Mouse (Mus musculus): ENCODE results near the gene Exd2. TPM values are rescaled to one million over a fixed set of nuclear protein-coding genes. Genes with fewer than 3 reads are reported as not detected.
"Not testable (repeated sequence)": the region's sequence is repeated elsewhere in the genome, so short reads cannot be mapped to it uniquely, and the experiment has no call there.

The Exd2 gene
- polyA plus RNA-seq, 1 experiment from 2014 or later = 30.1 TPM

DNA sequence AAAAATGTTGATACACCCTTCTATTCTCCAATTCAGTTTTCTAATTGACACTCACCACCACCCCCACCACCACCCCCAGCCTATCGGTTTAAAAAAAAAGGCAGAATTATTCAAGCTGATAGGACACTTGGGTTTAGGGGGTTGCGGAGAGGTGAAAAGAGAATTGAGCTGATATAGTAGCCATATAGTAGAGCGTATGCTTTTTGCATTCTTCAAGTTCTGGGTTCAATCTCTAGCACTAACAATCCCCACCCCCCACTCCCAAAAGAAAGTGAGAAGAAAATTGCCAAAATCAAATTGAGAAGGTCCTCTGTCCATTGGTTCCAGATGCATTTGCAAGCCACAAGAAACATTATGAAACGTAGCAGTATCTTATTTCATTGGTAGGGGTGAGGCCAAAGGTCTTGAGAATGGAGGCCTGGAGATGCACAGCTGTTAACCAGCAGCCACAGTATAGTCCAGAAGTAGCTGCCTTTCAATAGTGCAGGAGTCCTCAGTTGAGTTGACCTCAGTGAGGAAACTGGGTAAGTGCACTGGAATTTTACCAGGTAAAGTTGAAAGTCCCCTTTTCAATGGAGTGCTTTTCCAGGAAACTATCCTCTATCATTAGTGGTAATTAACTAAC, 25.7 kb upstream of the Exd2 start:
- peak overlapping the region; percentile 93 for H3K9ac ChIP-seq (ENCODE audit: low read length)
- H3K36me3 ChIP-seq (ENCODE audit: control insufficient read depth, insufficient read depth, low read length) = no peaks in the 10 kb centered on the region
- no peaks in the 10 kb centered on the region for H3K27me3 ChIP-seq (ENCODE audit: control insufficient read depth, insufficient read depth, low read length)
- H3K9me3 ChIP-seq (ENCODE audit: control insufficient read depth, low read length) = no peaks in the 10 kb centered on the region
- WGBS = 27% methylated on average over 4 of the region's 4 CpGs
- peak overlapping the region; percentile 82 for H3K4me2 ChIP-seq (ENCODE audit: low read depth, severe bottlenecking)
- peaks cover 6% of the 10 kb centered on the region; the same call in 1 of the 2 replicates for H3K4me1 ChIP-seq (ENCODE audit: control insufficient read depth, insufficient read depth, low read length)
- DNase-seq (ENCODE audit: low spot score) (peak; percentile 27), ATAC-seq (ENCODE audit: insufficient number of reproducible peaks, low FRiP score, low TSS enrichment, low read depth) (no peak)
- H3K4me3 ChIP-seq (ENCODE audit: low read depth, low read length) = peak overlapping the region; percentile 85
- H3K27ac ChIP-seq (replicated peaks; ENCODE audit: low read depth, low read length) = peak overlapping the region; percentile 92

DNA sequence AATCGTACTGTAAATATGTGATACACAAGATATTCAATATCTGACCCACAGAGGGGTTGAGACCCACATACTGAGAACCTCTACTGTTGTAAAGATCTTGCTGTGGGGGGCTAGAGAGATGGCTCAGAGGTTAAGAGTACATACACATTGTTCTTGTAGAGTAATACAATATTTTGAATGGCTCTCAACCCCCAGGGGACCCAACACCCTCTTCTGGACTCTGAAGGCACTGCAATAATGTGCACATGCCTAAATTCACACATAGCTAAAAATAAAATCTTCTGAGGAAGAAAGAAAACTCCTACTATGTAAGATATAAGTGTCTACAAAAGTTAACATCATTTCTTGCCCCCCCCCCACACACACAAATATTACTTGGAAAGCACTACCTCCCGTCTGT, 21.9 kb upstream of the Exd2 start:
- H3K4me1 ChIP-seq (ENCODE audit: control insufficient read depth, insufficient read depth, low read length) = 0 out of 2 replicates have a peak, but pooled peaks cover 3% of the 10 kb centered on the region
- no peak overlapping the region for H3K27ac ChIP-seq (replicated peaks; ENCODE audit: low read depth, low read length)
- DNase-seq (ENCODE audit: low spot score) (no peak), ATAC-seq (ENCODE audit: insufficient number of reproducible peaks, low FRiP score, low TSS enrichment, low read depth) (no peak)
- no peaks in the 10 kb centered on the region for H3K9me3 ChIP-seq (ENCODE audit: control insufficient read depth, low read length)
- 85% methylated on average over 2 of the region's 2 CpGs for WGBS
- H3K36me3 ChIP-seq (ENCODE audit: control insufficient read depth, insufficient read depth, low read length) = no peaks in the 10 kb centered on the region
- H3K4me2 ChIP-seq (ENCODE audit: low read depth, severe bottlenecking) = no peak overlapping the region
- no peak overlapping the region for H3K9ac ChIP-seq (ENCODE audit: low read length)
- H3K27me3 ChIP-seq (ENCODE audit: control insufficient read depth, insufficient read depth, low read length) = no peaks in the 10 kb centered on the region
- H3K4me3 ChIP-seq (ENCODE audit: low read depth, low read length) = no peak overlapping the region

DNA sequence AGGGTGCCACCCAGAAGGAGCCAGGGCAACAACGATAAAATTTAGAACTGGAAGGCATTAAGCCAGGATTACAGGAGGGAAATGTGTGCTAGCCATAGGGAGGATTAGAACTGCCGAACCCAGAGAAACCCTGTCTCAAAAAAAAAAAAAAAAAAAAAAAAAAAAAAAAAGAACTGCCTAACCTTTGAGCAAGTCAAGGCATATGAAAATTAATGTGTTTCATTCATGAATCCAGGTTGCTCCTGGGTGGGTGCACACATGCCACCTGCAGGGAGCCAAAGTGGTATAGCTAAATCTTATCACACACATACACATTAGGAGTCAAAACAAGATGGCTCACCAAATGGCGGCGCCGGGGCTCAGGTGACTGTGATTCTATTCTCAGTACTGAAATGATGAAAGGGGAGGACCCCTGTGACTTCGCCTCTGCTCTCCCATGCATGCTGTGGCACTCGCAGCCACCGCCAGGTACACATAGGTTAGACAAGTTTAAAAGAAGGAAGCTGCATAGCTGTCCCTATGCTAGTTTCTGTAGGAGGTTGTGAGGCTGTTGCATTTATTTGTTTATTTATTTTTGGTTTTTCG, 18.3 kb upstream of the Exd2 start:
- H3K36me3 ChIP-seq (ENCODE audit: control insufficient read depth, insufficient read depth, low read length) = no peaks in the 10 kb centered on the region
- H3K9me3 ChIP-seq (ENCODE audit: control insufficient read depth, low read length) = no peaks in the 10 kb centered on the region
- H3K4me3 ChIP-seq (ENCODE audit: low read depth, low read length) = no peak overlapping the region
- DNase-seq (ENCODE audit: low spot score) (no peak), ATAC-seq (ENCODE audit: insufficient number of reproducible peaks, low FRiP score, low TSS enrichment, low read depth) (no peak)
- WGBS = 83% methylated on average over 9 of the region's 9 CpGs
- no peak overlapping the region for H3K27ac ChIP-seq (replicated peaks; ENCODE audit: low read depth, low read length)
- H3K4me1 ChIP-seq (ENCODE audit: control insufficient read depth, insufficient read depth, low read length) = no peaks in the 10 kb centered on the region
- H3K4me2 ChIP-seq (ENCODE audit: low read depth, severe bottlenecking) = no peak overlapping the region
- H3K9ac ChIP-seq (ENCODE audit: low read length) = no peak overlapping the region
- H3K27me3 ChIP-seq (ENCODE audit: control insufficient read depth, insufficient read depth, low read length) = no peaks in the 10 kb centered on the region

DNA sequence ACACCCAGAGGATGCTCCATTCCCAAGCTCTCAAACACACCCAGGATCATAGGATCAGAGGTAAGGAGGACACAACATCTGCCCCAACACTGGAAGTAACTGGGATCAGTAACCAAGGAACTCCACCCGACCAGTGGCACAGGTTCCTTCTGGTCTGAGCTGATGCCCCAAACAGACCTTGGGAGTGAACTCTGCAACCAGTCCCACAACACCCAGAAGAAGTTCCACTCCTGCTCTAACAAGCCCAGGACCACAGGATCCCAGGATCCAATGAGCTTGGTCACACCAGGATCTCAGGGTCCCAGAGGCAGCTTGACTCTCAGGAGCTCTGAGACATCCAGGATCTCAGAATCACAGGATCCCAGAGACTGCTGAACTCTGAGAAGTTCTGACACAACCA, 9.4 kb upstream of the Exd2 start:
- no peak for ATAC-seq (ENCODE audit: insufficient number of reproducible peaks, low FRiP score, low TSS enrichment, low read depth)
- no peaks in the 10 kb centered on the region for H3K27me3 ChIP-seq (ENCODE audit: control insufficient read depth, insufficient read depth, low read length)
- no peak overlapping the region for H3K4me3 ChIP-seq (ENCODE audit: low read depth, low read length)
- H3K27ac ChIP-seq (replicated peaks; ENCODE audit: low read depth, low read length) = no peak overlapping the region
- H3K4me2 ChIP-seq (ENCODE audit: low read depth, severe bottlenecking) = no peak overlapping the region
- H3K9me3 ChIP-seq (ENCODE audit: control insufficient read depth, low read length) = no peaks in the 10 kb centered on the region
- DNase-seq (ENCODE audit: low spot score) = no peak
- WGBS = 70% methylated on average over 1 of the region's 1 CpGs
- no peak overlapping the region for H3K9ac ChIP-seq (ENCODE audit: low read length)
- H3K36me3 ChIP-seq (ENCODE audit: control insufficient read depth, insufficient read depth, low read length) = no peaks in the 10 kb centered on the region
- no peaks in the 10 kb centered on the region for H3K4me1 ChIP-seq (ENCODE audit: control insufficient read depth, insufficient read depth, low read length)

DNA sequence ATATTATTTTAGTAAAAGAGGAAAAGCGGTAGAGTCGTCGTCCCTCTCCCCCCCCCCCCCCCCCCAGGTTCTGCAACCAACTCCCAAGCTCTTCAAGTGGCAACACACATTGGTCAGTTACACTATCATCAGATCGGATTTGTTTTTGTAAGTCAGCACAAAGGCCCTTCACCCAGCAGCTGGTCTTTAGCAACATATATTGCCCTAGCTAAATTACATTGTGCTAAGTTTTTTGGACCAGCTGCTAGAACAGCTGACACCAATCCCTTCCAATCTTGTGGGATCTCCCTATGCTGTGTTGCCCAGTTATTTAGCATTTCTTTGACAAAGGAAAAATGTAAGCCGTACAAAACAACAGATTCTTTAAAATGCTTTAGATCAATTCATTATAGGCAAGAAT, 4.9 kb upstream of the Exd2 start:
- no peak overlapping the region for H3K4me2 ChIP-seq (ENCODE audit: low read depth, severe bottlenecking)
- WGBS = 86% methylated on average over 5 of the region's 5 CpGs
- no peak overlapping the region for H3K9ac ChIP-seq (ENCODE audit: low read length)
- no peak overlapping the region for H3K4me3 ChIP-seq (ENCODE audit: low read depth, low read length)
- H3K36me3 ChIP-seq (ENCODE audit: control insufficient read depth, insufficient read depth, low read length) = no peaks in the 10 kb centered on the region
- DNase-seq (ENCODE audit: low spot score) (no peak), ATAC-seq (ENCODE audit: insufficient number of reproducible peaks, low FRiP score, low TSS enrichment, low read depth) (no peak)
- H3K4me1 ChIP-seq (ENCODE audit: control insufficient read depth, insufficient read depth, low read length) = no peaks in the 10 kb centered on the region
- H3K27me3 ChIP-seq (ENCODE audit: control insufficient read depth, insufficient read depth, low read length) = no peaks in the 10 kb centered on the region
- H3K9me3 ChIP-seq (ENCODE audit: control insufficient read depth, low read length) = no peaks in the 10 kb centered on the region
- no peak overlapping the region for H3K27ac ChIP-seq (replicated peaks; ENCODE audit: low read depth, low read length)

DNA sequence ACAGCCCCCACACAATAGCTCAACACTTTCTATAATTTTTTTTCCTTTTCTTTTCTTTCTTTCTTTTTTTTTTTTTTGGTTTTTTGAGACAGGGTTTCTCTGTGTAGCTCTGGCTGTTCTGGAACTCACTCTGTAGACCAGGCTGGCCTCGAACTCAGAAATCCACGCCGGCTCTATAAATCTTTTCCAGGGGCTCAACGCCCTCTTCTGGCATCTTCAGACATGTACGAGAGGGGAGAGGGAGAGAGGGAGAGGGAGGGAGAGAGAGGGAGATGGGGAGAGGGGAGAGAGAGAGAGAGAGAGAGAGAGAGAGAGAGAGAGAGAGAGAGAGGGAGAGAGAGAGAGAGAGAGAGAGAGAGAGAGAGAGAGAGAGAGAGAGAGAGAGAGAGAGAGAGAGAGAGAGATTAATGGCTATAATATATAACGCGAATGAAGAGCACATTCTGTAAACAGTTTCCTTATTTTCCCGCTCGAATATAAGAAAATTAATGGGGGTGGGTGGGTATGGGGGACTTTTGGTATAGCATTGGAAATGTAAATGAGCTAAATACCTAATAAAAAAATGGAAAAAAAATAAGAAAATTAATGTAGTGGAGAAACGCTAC, 501 bp upstream of the Exd2 start:
- H3K4me1 ChIP-seq (ENCODE audit: control insufficient read depth, insufficient read depth, low read length); H3K36me3 ChIP-seq (ENCODE audit: control insufficient read depth, insufficient read depth, low read length); H3K27ac ChIP-seq (replicated peaks; ENCODE audit: low read depth, low read length); H3K9me3 ChIP-seq (ENCODE audit: control insufficient read depth, low read length); H3K27me3 ChIP-seq (ENCODE audit: control insufficient read depth, insufficient read depth, low read length); ATAC-seq (ENCODE audit: insufficient number of reproducible peaks, low FRiP score, low TSS enrichment, low read depth): not testable (repeated sequence)
- Histone ChIP-seq H3K9ac (ENCODE audit: low read length) (peak overlapping the region; percentile 80; the same call in 1 of the 2 replicates), H3K4me2 (ENCODE audit: low read depth, severe bottlenecking) (peak overlapping the region; percentile 46; the same call in 1 of the 2 replicates), H3K4me3 (ENCODE audit: low read depth, low read length) (peak overlapping the region; percentile 84)
- WGBS = 9% methylated on average over 10 of the region's 10 CpGs
- DNase-seq (ENCODE audit: low spot score) = peak; percentile 38

DNA sequence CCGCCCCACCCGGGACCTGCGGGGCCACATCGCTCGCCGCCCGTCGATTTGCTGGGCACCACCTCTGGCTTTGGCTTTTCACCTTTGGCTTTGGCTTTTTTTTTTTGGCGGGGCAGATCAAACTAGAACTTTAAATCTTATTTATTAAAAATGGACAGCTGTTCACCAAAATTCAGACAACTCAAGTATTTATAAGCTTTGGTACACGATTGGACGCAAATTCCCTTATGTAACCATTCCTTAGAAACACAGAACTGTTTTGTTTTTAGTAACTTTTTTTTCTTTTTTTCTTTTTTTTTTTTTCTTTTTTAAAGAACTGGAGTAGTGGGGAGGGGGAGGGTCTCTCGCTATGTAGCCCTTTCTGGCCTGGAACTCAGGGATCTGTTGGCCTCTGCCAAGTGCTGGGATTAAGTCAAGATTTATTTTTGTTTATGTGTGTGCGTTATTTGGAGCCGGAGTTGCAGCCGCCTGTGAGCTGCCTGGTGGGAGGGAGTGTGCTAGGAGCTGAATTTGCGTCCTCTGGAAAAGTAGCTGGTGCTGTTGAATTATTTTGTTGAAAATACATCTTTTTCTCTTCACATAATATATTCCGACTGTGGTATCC, 873 bp downstream of the Exd2 start:
- no peaks in the 10 kb centered on the region for H3K27me3 ChIP-seq (ENCODE audit: control insufficient read depth, insufficient read depth, low read length)
- H3K4me1 ChIP-seq (ENCODE audit: control insufficient read depth, insufficient read depth, low read length) = no peaks in the 10 kb centered on the region
- H3K9me3 ChIP-seq (ENCODE audit: control insufficient read depth, low read length) = no peaks in the 10 kb centered on the region
- peak overlapping the region; percentile 70 for H3K27ac ChIP-seq (replicated peaks; ENCODE audit: low read depth, low read length)
- H3K36me3 ChIP-seq (ENCODE audit: control insufficient read depth, insufficient read depth, low read length) = no peaks in the 10 kb centered on the region
- H3K4me2 ChIP-seq (ENCODE audit: low read depth, severe bottlenecking) = peak overlapping the region; percentile 46
- H3K4me3 ChIP-seq (ENCODE audit: low read depth, low read length) = peak overlapping the region; percentile 84
- peak overlapping the region; percentile 80 for H3K9ac ChIP-seq (ENCODE audit: low read length)
- DNase-seq (ENCODE audit: low spot score) = peak; percentile 32
- 6% methylated on average over 17 of the region's 17 CpGs for WGBS
- no peak for ATAC-seq (ENCODE audit: insufficient number of reproducible peaks, low FRiP score, low TSS enrichment, low read depth)

DNA sequence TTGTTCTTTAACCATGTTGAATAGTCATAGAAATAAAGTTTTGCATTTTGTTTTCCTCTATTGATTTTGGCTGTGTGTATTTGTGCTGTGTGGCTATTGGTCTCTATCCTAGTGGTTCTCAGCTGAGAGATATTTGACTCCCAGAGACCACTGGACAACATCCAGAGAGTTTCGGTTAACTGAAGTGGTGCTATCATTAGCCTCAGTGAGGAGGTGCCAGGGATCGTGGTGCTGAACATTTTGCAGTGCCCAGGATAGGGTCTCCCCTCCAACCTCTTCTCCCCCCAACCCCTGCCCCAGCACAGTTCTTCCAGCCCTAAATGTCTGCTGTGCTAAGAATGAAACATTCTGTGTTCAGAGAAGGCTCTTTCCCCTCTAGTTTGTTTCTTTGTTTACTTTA, 7.3 kb downstream of the Exd2 start:
- 79% methylated on average over 2 of the region's 2 CpGs for WGBS
- Histone ChIP-seq H3K4me2 (ENCODE audit: low read depth, severe bottlenecking) (no peak overlapping the region), H3K27ac (replicated peaks; ENCODE audit: low read depth, low read length) (no peak overlapping the region), H3K36me3 (ENCODE audit: control insufficient read depth, insufficient read depth, low read length) (no peaks in the 10 kb centered on the region), H3K9me3 (ENCODE audit: control insufficient read depth, low read length) (no peaks in the 10 kb centered on the region), H3K4me3 (ENCODE audit: low read depth, low read length) (no peak overlapping the region), H3K27me3 (ENCODE audit: control insufficient read depth, insufficient read depth, low read length) (no peaks in the 10 kb centered on the region), H3K9ac (ENCODE audit: low read length) (no peak overlapping the region), H3K4me1 (ENCODE audit: control insufficient read depth, insufficient read depth, low read length) (no peaks in the 10 kb centered on the region)
- ATAC-seq (ENCODE audit: insufficient number of reproducible peaks, low FRiP score, low TSS enrichment, low read depth) (no peak), DNase-seq (ENCODE audit: low spot score) (no peak)
